Mouse (Mus musculus) frontal cortex, postnatal 10 days (tissue): ENCODE data around the gene Krtap29-1.
A peak's percentile ranks its signal among the peaks of the same experiment; 100 is the strongest.

Experiments
- DNase-seq, 2 experiments: peaks; one replicate each; pipeline ENCODE4 v3.0.0; 2022; ENCODE audit warnings: low spot score in 2 of 2, mixed read lengths in 1 of 2

Gene Krtap29-1

GRCm38 (mm10) chr11:99978953-99979352 lies at the start of gene Krtap29-1:
Gene Krtap29-1, minus strand, starts transcription at chr11:99979053.
- no peak for DNase-seq

- DNase-seq: no peak
These were observed 42.6 kb upstream of the Krtap29-1 start for GRCm38 (mm10) chr11:100021438-100021837.

DNA sequence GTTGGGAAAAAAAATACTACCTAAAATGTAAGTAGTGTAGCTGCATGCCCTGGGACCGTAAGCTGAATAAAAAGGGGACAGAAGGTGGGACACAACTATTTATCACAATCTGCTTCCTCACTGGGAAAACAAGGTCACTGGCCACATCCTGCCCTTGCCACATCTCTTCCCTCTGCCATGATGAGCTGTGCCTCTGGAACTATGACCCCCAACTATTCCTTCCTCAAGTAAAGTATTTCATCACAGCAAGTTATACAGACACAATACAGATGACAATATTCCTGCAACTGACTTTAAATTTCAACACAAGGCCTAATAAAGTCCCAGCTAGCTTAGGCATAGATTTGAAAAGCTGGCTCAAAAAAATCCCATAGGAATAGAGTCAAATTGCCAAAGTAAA lies 40.6 kb upstream of the Krtap29-1 start:
- no peak for DNase-seq

DNA sequence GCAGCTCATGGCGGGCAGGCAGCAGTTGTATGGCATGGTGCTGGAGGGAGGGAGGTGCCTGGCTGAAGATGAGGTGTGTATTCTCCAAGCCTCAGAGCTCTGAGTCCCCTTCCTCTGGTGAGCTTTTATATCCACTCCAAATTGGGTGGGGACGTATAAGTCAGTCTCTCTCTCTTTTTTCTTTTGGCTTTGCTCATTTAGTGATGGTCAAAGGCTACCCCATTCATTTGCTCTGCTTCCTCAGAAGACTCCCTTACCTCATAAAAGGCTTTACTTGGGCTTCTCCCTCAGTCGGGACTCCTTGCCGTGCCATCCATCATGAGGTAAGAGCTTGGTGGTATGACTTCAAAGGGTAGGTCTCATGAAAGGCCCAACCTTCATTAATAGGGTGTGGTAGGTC lies 37.3 kb upstream of the Krtap29-1 start, which contains the start of gene Krt33a:
TSS of gene Krt33a (minus strand) at position 101 of the 400 bp plus-strand sequence.
- DNase-seq: no peak

GRCm38 (mm10) chr11:100013691-100014171 lies 34.9 kb upstream of the Krtap29-1 start:
- DNase-seq: no peak

GRCm38 (mm10) chr11:100010682-100011081 lies 31.8 kb upstream of the Krtap29-1 start:
- no peak for DNase-seq

GRCm38 (mm10) chr11:100008336-100008735 lies 29.5 kb upstream of the Krtap29-1 start:
- DNase-seq: no peak

DNA sequence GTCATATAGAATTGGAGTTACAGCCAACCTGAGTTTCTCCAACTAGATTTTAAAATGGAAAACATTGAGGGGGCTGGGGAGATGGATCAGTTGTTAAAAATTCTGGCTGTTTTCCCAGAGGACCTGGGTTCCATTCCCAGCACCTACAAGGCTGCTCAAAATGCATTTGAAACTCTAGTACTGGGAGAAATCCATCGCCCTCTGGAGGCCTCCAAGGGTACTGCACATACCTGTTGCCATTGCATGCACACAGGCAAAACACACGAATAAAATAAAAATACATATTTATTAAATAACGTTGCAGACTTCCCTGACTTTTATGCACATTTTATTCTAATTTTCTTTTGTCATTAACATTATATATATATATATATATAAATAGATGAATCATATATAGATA lies 27.8 kb upstream of the Krtap29-1 start:
- no peak for DNase-seq

DNA sequence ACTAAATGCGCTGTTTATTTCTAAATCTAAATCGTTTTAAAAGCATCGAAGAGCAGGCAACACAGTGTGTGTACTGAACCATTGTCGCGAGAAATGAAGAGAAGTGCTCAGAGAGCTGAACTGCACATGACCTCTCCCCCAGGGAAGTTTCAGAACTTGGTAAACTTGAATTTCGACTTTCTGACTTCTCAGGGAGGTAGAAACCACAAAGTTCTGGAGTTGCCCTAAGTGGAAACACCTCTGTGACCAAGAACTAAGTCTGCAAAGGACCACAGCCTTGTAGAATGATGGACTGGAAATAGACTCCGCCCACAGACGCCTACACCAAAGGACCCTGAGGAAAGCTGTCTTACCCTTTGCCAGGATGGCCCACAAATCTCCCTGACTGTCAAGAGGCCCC lies 27.1 kb upstream of the Krtap29-1 start:
- no peak for DNase-seq

- DNase-seq: peak; percentile 36 to 40
These were observed 26.0 kb upstream of the Krtap29-1 start for GRCm38 (mm10) chr11:100004846-100005245.

- no peak for DNase-seq
These were observed 20.2 kb upstream of the Krtap29-1 start for GRCm38 (mm10) chr11:99999091-99999490.

GRCm38 (mm10) chr11:99994384-99994661 lies 15.5 kb upstream of the Krtap29-1 start:
- no peak for DNase-seq

DNA sequence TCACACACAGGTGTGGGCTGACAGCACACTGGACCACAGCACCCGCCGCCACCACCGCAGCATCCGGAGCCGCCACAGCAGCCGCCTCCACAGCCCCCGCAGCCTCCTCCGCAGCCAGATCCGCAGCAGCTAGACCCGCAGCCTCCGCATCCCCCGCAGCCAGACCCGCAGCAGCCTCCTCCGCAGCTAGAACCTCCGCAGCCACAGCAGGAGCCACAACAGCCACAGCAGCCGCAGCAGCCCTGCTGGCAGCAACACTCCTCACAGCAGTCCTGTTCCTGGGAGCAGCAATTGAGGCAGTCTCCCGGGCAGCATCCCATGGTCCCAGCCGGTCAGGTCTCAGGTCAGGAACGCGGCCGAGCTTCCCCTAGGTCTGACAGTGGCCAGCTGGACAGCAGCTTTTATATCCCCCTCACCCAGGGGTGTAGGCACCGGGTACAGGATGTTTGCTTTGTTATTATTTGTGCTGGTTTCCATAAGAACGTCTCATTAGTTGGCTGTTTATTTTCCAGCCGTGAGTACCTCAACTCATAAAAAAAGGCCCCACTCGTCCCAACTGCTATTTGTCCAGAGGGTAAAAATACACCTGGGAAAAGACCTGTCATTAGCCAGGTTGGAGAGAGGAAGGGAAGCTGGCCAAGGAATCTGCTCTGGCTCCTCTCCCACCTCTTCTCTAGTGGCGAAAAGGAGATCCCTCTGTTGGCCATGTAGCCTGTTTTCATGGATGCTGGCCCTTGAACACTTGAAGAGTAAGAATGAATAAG lies 14.9 kb upstream of the Krtap29-1 start, which contains the start of gene Krtap17-1:
TSS of gene Krtap17-1 (minus strand) at position 375 of the 764 bp plus-strand sequence.
- DNase-seq: no peak

DNA sequence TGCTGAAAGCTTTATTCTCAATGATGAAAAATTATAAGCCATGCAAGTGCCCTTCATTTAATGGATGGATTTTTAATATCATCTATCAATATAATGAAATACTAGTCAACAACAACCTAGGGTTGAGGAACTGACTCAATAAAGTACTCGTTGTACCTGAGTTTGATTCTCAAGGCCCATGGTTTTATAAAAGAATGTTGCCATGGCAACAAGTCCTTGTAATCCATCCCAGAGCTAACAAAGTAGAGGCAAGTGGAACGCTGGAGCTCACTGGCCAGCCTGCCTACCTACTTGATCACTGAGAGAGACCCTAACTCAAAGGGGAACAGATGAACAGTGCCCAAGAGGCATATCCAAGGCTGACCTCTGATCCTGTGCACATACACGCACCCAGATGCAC lies 11.7 kb upstream of the Krtap29-1 start:
- no peak for DNase-seq

- no peak for DNase-seq
These were observed 11.1 kb upstream of the Krtap29-1 start for GRCm38 (mm10) chr11:99989881-99990405.

- DNase-seq: no peak
These were observed 9.7 kb upstream of the Krtap29-1 start for GRCm38 (mm10) chr11:99988530-99988929.

DNA sequence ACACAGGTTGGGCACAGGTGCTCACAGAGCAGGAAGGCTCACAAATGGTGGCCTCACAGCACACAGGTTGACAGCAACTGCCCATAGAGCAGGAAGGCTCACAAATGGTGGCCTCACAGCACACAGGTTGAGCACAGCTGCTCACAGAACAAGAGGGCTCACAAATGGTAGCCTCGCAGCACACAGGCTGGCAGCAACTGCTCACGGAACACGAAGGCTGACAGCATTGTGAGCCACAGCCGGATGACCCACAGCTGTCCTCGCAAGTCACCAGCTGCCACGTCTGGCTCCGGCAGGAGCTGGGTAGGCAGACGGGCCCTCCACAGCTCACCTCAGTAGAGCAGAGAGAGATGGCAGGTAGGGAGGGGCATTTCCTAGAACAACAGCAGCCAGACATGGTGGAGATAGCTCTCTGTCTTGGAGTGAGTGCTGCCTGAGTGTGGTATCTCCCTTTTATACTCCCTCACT lies 7.4 kb upstream of the Krtap29-1 start, which contains the start of gene Krtap16-1:
TSS of gene Krtap16-1 (minus strand) at position 418 of the 468 bp plus-strand sequence.
- DNase-seq: no peak

- peak; percentile 43 to 67 for DNase-seq
These were observed 6.6 kb upstream of the Krtap29-1 start for GRCm38 (mm10) chr11:99985291-99986092.

GRCm38 (mm10) chr11:99983442-99983841 lies 4.6 kb upstream of the Krtap29-1 start:
- DNase-seq: no peak

DNA sequence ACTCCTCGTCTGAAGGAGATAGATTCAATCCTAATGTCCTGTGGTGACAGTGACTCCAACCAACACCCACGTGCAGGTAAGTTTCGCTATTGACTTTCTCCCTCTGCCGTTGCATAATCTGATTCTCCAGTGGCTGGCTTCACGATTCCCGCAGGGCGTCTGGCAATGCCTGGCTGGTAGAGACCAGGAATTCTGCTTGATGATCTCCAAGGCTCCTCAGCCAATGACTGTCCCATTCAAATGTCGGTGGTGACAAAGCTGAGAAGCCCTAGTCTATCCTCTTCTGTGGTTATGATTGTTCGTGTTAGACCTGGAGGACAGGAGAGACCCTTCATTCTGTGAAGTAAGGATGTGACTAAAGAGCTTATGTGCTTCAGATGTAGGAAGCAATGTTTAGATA lies 3.9 kb upstream of the Krtap29-1 start:
- no peak for DNase-seq

- no peak for DNase-seq
These were observed 12.9 kb downstream of the Krtap29-1 start for GRCm38 (mm10) chr11:99965961-99966360.

- DNase-seq: no peak
These were observed 14.6 kb downstream of the Krtap29-1 start for GRCm38 (mm10) chr11:99964213-99964612.
